In genomic region chr14:55362757-55363156, GRCm38 (mm10) we compare ENCODE assay signal across 22 mouse cellular contexts.
DNase-seq lines count a peak whose midpoint lies in the region; ATAC-seq and TF ChIP-seq lines count a peak whose summit lies in the region.
"Had no signal": no experiment of that assay in that cellular context is flagged by ENCODE, and none has a peak within 500 bp of the region (broad histone marks: within the 10 kb centered on the region; RNA-seq: fewer than 3 reads in every experiment).

No protein-coding gene starts in this region.

- H3K4me2 ChIP-seq in limb, embryonic 14.5 days (replicated peaks; ENCODE audit: low read depth, low read length, severe bottlenecking) = no peak overlapping the region
- H3K4me2 ChIP-seq: embryonic facial prominence, embryonic 15.5 days; forebrain, embryonic 15.5 days; heart, embryonic 12.5 days; heart, embryonic 15.5 days; hindbrain, embryonic 14.5 days had no signal

- H3K4me3 ChIP-seq in limb, embryonic 14.5 days (replicated peaks; ENCODE audit: low read length) = no peak overlapping the region
- no peak overlapping the region for H3K4me3 ChIP-seq in limb, embryonic 10.5 days
- H3K4me3 ChIP-seq: embryonic facial prominence, embryonic 15.5 days; forebrain, embryonic 15.5 days; heart, embryonic 12.5 days; heart, embryonic 15.5 days; hindbrain, embryonic 10.5 days had no signal

- TF ChIP-seq POLR2A in limb, embryonic 14.5 days (IDR thresholded peaks at IDR 0.05; ENCODE audit: borderline replicate concordance, extremely low read depth, insufficient read depth, insufficient read length) = no peak
- TF ChIP-seq POLR2A in brain, embryonic 14.5 days (IDR thresholded peaks at IDR 0.05; ENCODE audit: borderline replicate concordance, extremely low read depth, insufficient read depth, insufficient read length, poor library complexity, severe bottlenecking) = no peak

- no peak for DNase-seq in frontal cortex, postnatal 25 days (ENCODE audit: low spot score in 2 of 2)
- DNase-seq in limb, embryonic 14.5 days (ENCODE audit: low spot score) = peak; percentile 26
- DNase-seq in limb, embryonic 10.5 days (ENCODE audit: low spot score) = no peak
- DNase-seq in brain, embryonic 14.5 days (ENCODE audit: low read depth) = peak; percentile 26
- no peak for DNase-seq in gastrocnemius, postnatal 14 days
- DNase-seq: adrenal gland, adult 2 months; adrenal gland, postnatal 14 days; cerebellum, adult 18-20 months; cerebellum, adult 9-10 months; cerebellum, postnatal 25 days; gastrocnemius, postnatal 36 days; heart, postnatal 10 days; kidney, adult 2 months had no signal

- no peaks in the 10 kb centered on the region for H3K27me3 ChIP-seq in limb, embryonic 14.5 days (ENCODE audit: control insufficient read depth, insufficient read depth, low read length)
- H3K27me3 ChIP-seq in limb, embryonic 10.5 days (ENCODE audit: low read depth, poor library complexity, severe bottlenecking) = no peaks in the 10 kb centered on the region
- H3K27me3 ChIP-seq: embryonic facial prominence, embryonic 15.5 days; forebrain, embryonic 15.5 days; heart, embryonic 15.5 days had no signal

- H3K9me3 ChIP-seq in limb, embryonic 14.5 days (ENCODE audit: control insufficient read depth, low read length) = no peaks in the 10 kb centered on the region
- no peaks in the 10 kb centered on the region for H3K9me3 ChIP-seq in limb, embryonic 10.5 days (replicated peaks)
- H3K9me3 ChIP-seq: embryonic facial prominence, embryonic 15.5 days; forebrain, embryonic 15.5 days; heart, embryonic 12.5 days; heart, embryonic 15.5 days; hindbrain, embryonic 10.5 days had no signal

- TF ChIP-seq CTCF in brain, embryonic 14.5 days (IDR thresholded peaks at IDR 0.05; ENCODE audit: borderline replicate concordance, extremely low read depth, insufficient read depth, insufficient read length) = no peak

- H3K36me3 ChIP-seq in limb, embryonic 14.5 days (ENCODE audit: control insufficient read depth, insufficient read depth, low read length) = no peaks in the 10 kb centered on the region
- H3K36me3 ChIP-seq in limb, embryonic 10.5 days = no peaks in the 10 kb centered on the region
- H3K36me3 ChIP-seq: embryonic facial prominence, embryonic 15.5 days; forebrain, embryonic 15.5 days; heart, embryonic 12.5 days; heart, embryonic 15.5 days; hindbrain, embryonic 10.5 days had no signal

- WGBS in limb, embryonic 14.5 days = 64% methylated on average over 7 of the region's 7 CpGs
- WGBS in limb, embryonic 10.5 days = 87% methylated on average over 7 of the region's 7 CpGs

- no peak overlapping the region for H3K27ac ChIP-seq in limb, embryonic 14.5 days (replicated peaks; ENCODE audit: low read depth, low read length)
- H3K27ac ChIP-seq in limb, embryonic 10.5 days = no peak overlapping the region
- H3K27ac ChIP-seq: embryonic facial prominence, embryonic 15.5 days; forebrain, embryonic 15.5 days; heart, embryonic 15.5 days; hindbrain, embryonic 10.5 days; hindbrain, embryonic 14.5 days had no signal

- H3K4me1 ChIP-seq in limb, embryonic 14.5 days (ENCODE audit: control insufficient read depth, insufficient read depth, low read length) = no peaks in the 10 kb centered on the region
- H3K4me1 ChIP-seq in limb, embryonic 10.5 days = no peaks in the 10 kb centered on the region
- H3K4me1 ChIP-seq: forebrain, embryonic 15.5 days; heart, embryonic 12.5 days; heart, embryonic 15.5 days had no signal

- intact Hi-C loops in gastrocnemius, postnatal 14 days (cut with DNase I; ENCODE audit: low total_unique reads) = no loop called here

- ATAC-seq in frontal cortex, adult (ENCODE audit: low TSS enrichment) = peak; percentile 89
- ATAC-seq in limb, embryonic 14.5 days (ENCODE audit: low FRiP score, low read depth) = no peak
- ATAC-seq: CD4-positive, CD25-positive, alpha-beta regulatory T cell, adult 4 months; forebrain, embryonic 15.5 days; intestine, postnatal 0 days had no signal

- no peak overlapping the region for H3K9ac ChIP-seq in limb, embryonic 14.5 days (ENCODE audit: low read depth, low read length, severe bottlenecking)
- H3K9ac ChIP-seq: embryonic facial prominence, embryonic 15.5 days; forebrain, embryonic 15.5 days; heart, embryonic 12.5 days; heart, embryonic 15.5 days; hindbrain, embryonic 14.5 days had no signal

Comparison
In these comparisons a context has a peak if more than half of its experiments do, and no peak if none do; other contexts are left out.
1. DNase-seq: peak in limb, embryonic 14.5 days (single experiment) and brain, embryonic 14.5 days (single experiment); none in frontal cortex, postnatal 25 days (0 of 2), limb, embryonic 10.5 days (single experiment) and gastrocnemius, postnatal 14 days (single experiment).